Mouse (Mus musculus) stomach, embryonic 14.5 days (tissue): ENCODE measurements at regions not wholly inside any gene's neighbourhood (a gene's known extent, or its start where the extent isn't known, plus 50 kb on each side); places are given as distances from the start of the nearest gene placed in this dataset.

Source experiments
- ATAC-seq: fragments of 200-750 bp; cut with Nextera tagmentation; 2 replicates; pipeline ENCODE4 v1.8.0; 2017; ENCODE audit warnings: low read depth, moderate TSS enrichment; ENCODE audit not compliant: insufficient number of reproducible peaks, insufficient read depth, low FRiP score
- H3K27ac ChIP-seq: fragments of 300-500 bp; sonication (generic); 2 replicates; pipeline ENCODE4 v1.5.1; 2014; ENCODE audit warnings: mild to moderate bottlenecking, low read length, moderate library complexity, mixed read lengths
- H3K27me3 ChIP-seq: fragments of 300-500 bp; sonication (generic); 2 replicates; pipeline ENCODE4 v1.6.1; 2014; ENCODE audit warnings: low read length, control low read depth, mixed read lengths; ENCODE audit not compliant: control insufficient read depth, insufficient read depth
- H3K36me3 ChIP-seq: fragments of 300-500 bp; sonication (generic); 2 replicates; pipeline ENCODE4 v1.6.1; 2014; ENCODE audit warnings: mild to moderate bottlenecking, control low read depth, low read length, moderate library complexity, mixed read lengths; ENCODE audit not compliant: control insufficient read depth, insufficient read depth
- H3K4me1 ChIP-seq: fragments of 300-500 bp; sonication (generic); 2 replicates; pipeline ENCODE4 v1.6.1; 2014; ENCODE audit warnings: low read length, control low read depth, mixed read lengths; ENCODE audit not compliant: control insufficient read depth, insufficient read depth
- H3K4me2 ChIP-seq: fragments of 300-500 bp; sonication (generic); replicated peaks from 2 replicates; pipeline ENCODE4 v1.6.1; 2014; ENCODE audit warnings: low read depth, low read length, control low read depth
- H3K4me3 ChIP-seq: fragments of 300-500 bp; sonication (generic); 2 replicates; pipeline ENCODE4 v1.5.1; 2014; ENCODE audit warnings: low read depth, low read length, control low read depth
- H3K9ac ChIP-seq: fragments of 300-500 bp; sonication (generic); replicated peaks from 2 replicates; pipeline ENCODE4 v1.6.1; 2014; ENCODE audit warnings: low read depth, mild to moderate bottlenecking, control low read depth, low read length, moderate library complexity, mixed read lengths
- H3K9me3 ChIP-seq: fragments of 300-500 bp; sonication (generic); 2 replicates; pipeline ENCODE4 v1.6.1; 2016; ENCODE audit warnings: low read depth, low read length, control low read depth; ENCODE audit not compliant: control insufficient read depth
- WGBS: fragments of 180-500 bp; shearing (Covaris S2); extraction: QIAGEN DNeasy Blood & Tissue Kit; methylation state at CpG from one replicate; pipeline ENCODE4 v1.1.7; 2014; 5-methylcytosine and 5-hydroxymethylcytosine counted together

DNA sequence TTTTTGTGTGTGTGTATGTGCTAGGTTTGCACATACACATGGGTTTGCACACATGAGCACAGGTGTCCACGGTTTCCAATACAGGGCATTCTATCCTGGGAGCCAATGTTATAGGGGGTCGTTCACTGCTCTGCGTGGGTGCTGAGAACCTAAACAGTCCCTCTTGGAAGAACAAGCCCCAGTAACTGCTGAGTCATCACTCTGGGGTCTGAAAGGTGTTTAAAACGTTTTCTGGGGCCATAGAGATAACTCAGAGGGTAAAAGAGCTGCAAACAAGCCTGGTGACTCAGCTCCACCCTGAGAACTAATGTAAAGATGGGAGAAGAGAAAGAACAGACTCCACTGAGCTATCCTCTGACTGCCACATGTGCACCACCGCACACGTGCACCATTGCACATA, 172.0 kb upstream of the Tbx3 start:
- no peak for ATAC-seq
- H3K9me3 ChIP-seq, result no peaks in the 10 kb centered on the region
- H3K27ac ChIP-seq, result no peak overlapping the region
- no peak overlapping the region for H3K4me3 ChIP-seq
- 74% methylated on average over 6 of the region's 6 CpGs for WGBS
- H3K9ac ChIP-seq, result no peak overlapping the region
- H3K4me2 ChIP-seq, result no peak overlapping the region
- H3K27me3 ChIP-seq, result no peaks in the 10 kb centered on the region
- H3K4me1 ChIP-seq, result no peaks in the 10 kb centered on the region
- no peaks in the 10 kb centered on the region for H3K36me3 ChIP-seq

DNA sequence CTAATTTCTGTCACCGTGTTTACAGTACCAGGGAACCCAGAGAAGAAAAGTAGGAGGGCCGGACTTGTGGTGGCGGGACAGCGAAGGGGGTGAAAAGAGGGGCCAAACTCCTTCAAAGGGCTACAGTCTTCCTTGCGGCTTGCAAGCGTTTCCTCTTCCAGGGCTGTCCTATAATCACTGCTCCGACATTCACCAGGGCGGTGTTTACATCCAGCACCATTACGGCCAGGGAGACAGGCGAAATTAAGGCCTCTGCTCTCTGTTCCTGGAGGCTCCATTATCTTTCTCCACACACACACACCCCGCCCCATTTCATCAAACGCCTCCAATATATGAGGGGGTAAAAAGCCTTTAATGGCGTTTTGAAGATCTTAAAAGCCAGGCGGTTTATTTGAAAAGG, 162.8 kb upstream of the Tbx3 start:
- no peaks in the 10 kb centered on the region for H3K27me3 ChIP-seq
- H3K9ac ChIP-seq, result no peak overlapping the region
- ATAC-seq, result no peak
- H3K4me1 ChIP-seq, result no peaks in the 10 kb centered on the region
- no peak overlapping the region for H3K27ac ChIP-seq
- WGBS, result 20% methylated on average over 14 of the region's 14 CpGs
- H3K4me2 ChIP-seq, result no peak overlapping the region
- no peaks in the 10 kb centered on the region for H3K36me3 ChIP-seq
- no peaks in the 10 kb centered on the region for H3K9me3 ChIP-seq
- H3K4me3 ChIP-seq, result no peak overlapping the region

DNA sequence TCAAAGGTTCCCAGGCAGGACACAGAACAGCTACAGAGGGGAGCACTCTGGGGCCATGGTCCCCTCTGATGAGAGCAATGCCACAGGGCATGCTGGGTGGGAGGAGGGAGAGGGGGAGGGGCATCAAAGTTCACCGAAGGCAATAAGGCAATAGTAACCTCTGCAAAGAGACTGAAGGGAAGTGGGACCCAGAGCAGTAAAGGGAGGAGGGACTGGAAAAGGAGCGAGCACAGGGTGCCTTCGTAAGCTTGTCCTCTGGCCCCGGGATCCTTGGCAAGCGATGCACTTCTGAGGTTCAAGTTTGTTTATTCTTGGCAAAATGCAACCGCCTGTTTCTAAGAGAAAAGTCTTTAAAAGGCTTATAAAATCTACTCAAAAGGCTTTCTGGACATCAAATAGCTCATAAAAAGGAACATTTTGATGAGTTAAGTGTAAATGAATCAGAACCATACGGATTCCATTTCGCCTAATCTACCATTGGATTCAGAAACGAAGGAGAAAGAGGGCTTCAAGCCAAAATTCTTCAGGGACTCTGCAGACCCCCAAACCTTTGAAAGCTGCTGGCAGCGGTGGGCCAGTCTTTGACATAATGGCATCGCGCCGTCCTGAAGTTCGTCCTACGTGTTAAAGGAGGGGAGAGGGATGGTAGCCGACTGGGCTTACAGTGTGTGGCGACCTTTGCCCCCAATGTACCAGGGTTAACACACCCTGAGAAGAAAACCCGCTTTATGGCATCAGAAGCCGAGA, 151.8 kb upstream of the Tbx3 start:
- H3K9me3 ChIP-seq, result no peaks in the 10 kb centered on the region
- no peak overlapping the region for H3K9ac ChIP-seq
- no peak for ATAC-seq
- no peaks in the 10 kb centered on the region for H3K27me3 ChIP-seq
- H3K36me3 ChIP-seq, result no peaks in the 10 kb centered on the region
- H3K4me2 ChIP-seq, result no peak overlapping the region
- no peak overlapping the region for H3K4me3 ChIP-seq
- H3K27ac ChIP-seq, result no peak overlapping the region
- H3K4me1 ChIP-seq, result 0 out of 2 replicates have a peak, but pooled peaks cover 7% of the 10 kb centered on the region
- WGBS, result 58% methylated on average over 19 of the region's 19 CpGs

DNA sequence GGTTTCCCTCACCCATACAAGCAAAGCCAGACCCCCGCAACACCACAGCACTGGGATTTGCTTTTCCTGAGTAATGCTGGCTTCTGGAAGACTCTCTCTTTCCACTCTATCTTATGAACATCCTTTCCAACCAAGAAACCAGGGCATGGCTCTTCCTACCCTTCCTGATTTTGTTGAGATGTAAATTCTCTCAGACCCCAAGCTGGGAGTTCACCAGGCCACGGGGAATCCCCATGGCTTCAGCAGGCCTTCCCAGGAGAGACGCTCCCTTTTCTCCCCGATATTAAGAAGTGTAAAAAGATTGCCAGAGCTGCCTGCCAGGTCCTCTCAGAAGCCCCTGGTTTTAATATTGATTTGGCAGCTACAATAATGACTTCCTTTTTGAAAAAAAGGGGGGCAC, 146.3 kb upstream of the Tbx3 start:
- H3K4me1 ChIP-seq, result 0 out of 2 replicates have a peak, but pooled peaks cover 2% of the 10 kb centered on the region
- no peak for ATAC-seq
- H3K4me3 ChIP-seq, result no peak overlapping the region
- 33% methylated on average over 4 of the region's 4 CpGs for WGBS
- no peak overlapping the region for H3K9ac ChIP-seq
- no peaks in the 10 kb centered on the region for H3K9me3 ChIP-seq
- H3K36me3 ChIP-seq, result no peaks in the 10 kb centered on the region
- no peaks in the 10 kb centered on the region for H3K27me3 ChIP-seq
- no peak overlapping the region for H3K27ac ChIP-seq
- H3K4me2 ChIP-seq, result no peak overlapping the region

DNA sequence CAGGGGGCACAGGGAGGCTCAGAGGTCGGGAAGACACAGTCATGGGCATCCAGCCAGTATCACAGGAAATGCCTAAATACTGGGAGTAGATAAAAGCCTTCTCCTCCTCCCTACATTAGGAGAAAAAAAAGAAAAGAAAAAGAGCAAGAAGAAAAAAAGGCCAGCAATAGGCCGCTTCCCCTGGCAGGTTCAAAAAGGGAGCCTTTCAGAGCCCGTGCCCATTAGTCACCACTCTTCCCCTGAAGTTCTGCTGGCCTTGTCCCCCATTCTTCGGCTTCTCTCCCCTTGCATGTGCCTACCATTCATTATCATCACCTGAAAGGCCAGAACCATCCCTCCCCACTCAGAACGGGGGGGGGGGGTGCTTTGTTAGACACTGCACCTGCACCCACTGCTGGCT, 144.5 kb upstream of the Tbx3 start:
- no peaks in the 10 kb centered on the region for H3K27me3 ChIP-seq
- 0 out of 2 replicates have a peak, but pooled peaks cover 2% of the 10 kb centered on the region for H3K4me1 ChIP-seq
- no peak overlapping the region for H3K27ac ChIP-seq
- no peak for ATAC-seq
- WGBS, result 61% methylated on average over 5 of the region's 5 CpGs
- H3K9ac ChIP-seq, result no peak overlapping the region
- H3K4me3 ChIP-seq, result no peak overlapping the region
- no peaks in the 10 kb centered on the region for H3K9me3 ChIP-seq
- H3K36me3 ChIP-seq, result no peaks in the 10 kb centered on the region
- no peak overlapping the region for H3K4me2 ChIP-seq

DNA sequence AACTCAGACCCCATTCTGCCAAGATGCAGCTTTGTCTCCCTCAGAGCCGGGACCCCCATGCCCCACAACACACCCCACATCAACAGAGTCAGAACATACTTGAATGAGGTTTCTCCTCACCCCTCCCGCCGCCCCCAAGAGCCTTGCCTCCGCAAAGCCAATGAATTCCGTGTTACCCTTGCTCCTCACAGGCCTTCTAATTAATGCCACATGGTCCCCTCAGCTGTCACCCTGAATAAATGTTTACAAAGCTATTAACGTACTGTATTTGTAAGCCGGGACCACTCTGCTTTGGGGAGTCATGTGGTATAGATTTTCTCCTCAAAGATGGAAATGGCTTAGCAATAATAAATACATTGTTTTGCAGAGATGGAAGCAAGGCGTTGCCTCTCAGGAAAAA, 140.5 kb upstream of the Tbx3 start:
- Histone ChIP-seq H3K27ac (no peak overlapping the region), H3K9ac (no peak overlapping the region), H3K4me2 (no peak overlapping the region), H3K9me3 (no peaks in the 10 kb centered on the region), H3K27me3 (no peaks in the 10 kb centered on the region), H3K4me1 (no peaks in the 10 kb centered on the region), H3K4me3 (no peak overlapping the region), H3K36me3 (no peaks in the 10 kb centered on the region)
- 35% methylated on average over 8 of the region's 8 CpGs for WGBS
- no peak for ATAC-seq

DNA sequence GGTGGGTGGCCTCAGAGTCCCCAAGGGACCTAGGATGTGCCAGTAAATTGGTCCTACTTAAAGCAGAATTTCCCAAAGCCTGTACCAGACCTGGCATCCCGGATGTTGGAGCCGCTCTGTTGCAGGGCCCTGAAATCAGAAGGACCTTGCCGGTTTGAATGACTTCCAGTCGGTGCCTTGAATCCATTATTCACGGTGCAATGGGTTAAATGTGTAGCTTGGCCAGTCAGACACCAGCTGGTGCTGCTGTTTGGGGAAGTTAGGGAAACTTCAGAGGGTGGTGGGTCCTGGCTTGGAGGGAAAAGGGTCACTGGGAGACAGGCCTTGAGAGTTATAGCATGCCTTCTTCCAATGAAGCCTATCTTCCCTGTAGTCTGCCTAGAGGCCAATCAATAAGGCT, 135.5 kb upstream of the Tbx3 start:
- WGBS, result 78% methylated on average over 5 of the region's 5 CpGs
- Histone ChIP-seq H3K4me2 (no peak overlapping the region), H3K9me3 (no peaks in the 10 kb centered on the region), H3K4me3 (no peak overlapping the region), H3K27ac (no peak overlapping the region), H3K4me1 (no peaks in the 10 kb centered on the region), H3K36me3 (no peaks in the 10 kb centered on the region), H3K9ac (no peak overlapping the region), H3K27me3 (no peaks in the 10 kb centered on the region)
- ATAC-seq, result no peak

DNA sequence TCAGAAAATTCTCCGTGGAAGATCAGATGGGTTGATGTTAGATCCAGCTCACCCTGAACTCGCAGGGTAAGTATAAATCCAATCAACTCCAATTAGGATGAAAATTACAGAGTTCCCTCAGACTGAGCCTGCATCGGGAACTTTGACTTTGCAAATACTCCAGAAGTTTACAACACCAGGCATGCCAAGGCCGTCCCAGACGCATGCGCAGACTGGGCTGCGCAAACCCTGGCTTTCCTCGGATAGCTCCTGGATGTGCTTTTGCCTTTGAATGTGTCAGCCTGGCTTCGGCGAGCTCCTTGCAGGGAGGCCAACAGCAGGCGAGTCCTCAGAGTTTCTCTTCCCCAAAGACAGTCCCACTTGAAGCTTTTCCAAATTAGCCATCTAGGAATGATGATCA, 127.6 kb upstream of the Tbx3 start:
- WGBS, result 87% methylated on average over 11 of the region's 11 CpGs
- Histone ChIP-seq H3K27me3 (no peaks in the 10 kb centered on the region), H3K27ac (no peak overlapping the region), H3K9ac (no peak overlapping the region), H3K4me1 (no peaks in the 10 kb centered on the region), H3K4me2 (no peak overlapping the region), H3K9me3 (no peaks in the 10 kb centered on the region), H3K4me3 (no peak overlapping the region), H3K36me3 (no peaks in the 10 kb centered on the region)
- no peak for ATAC-seq

DNA sequence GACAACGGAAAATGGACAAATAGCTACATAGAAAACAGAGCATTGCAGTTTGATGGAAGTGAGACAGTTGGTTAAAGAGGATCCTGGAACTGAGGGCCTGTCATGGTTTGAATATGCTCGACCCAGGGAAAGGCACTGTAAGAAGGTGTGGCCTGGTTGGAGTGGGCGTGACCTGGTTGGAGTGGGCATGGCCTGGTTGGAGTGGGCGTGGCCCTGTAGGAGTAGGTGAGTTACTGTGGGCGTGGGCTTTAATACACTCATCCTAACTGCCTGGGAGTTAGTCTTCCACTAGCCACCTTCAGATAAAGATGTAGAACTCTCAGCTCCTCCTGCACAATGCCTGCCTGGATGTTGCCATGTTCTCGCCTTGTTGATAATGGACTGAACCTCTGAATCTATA, 126.8 kb upstream of the Tbx3 start:
- H3K27me3 ChIP-seq, result no peaks in the 10 kb centered on the region
- H3K27ac ChIP-seq, result no peak overlapping the region
- H3K4me3 ChIP-seq, result no peak overlapping the region
- H3K9me3 ChIP-seq, result no peaks in the 10 kb centered on the region
- no peaks in the 10 kb centered on the region for H3K36me3 ChIP-seq
- ATAC-seq, result no peak
- no peak overlapping the region for H3K9ac ChIP-seq
- H3K4me1 ChIP-seq, result no peaks in the 10 kb centered on the region
- no peak overlapping the region for H3K4me2 ChIP-seq
- 87% methylated on average over 6 of the region's 6 CpGs for WGBS
